Mouse (Mus musculus): Measurements from ENCODE around the gene Hoxb13. TPM values are rescaled to one million over a fixed set of nuclear protein-coding genes. Genes with fewer than 3 reads are reported as not detected.

The Hoxb13 gene
- polyA plus RNA-seq, 2 experiments: not detected

GRCm38 (mm10) chr11:96169016-96169415 lies 25.1 kb upstream of the Hoxb13 start:
- Histone ChIP-seq H3K27me3 (ENCODE audit: control insufficient read depth, insufficient read depth, low read length) (peaks cover 63% of the 10 kb centered on the region), H3K9me3 (ENCODE audit: control insufficient read depth, low read length) (no peaks in the 10 kb centered on the region), H3K36me3 (replicated peaks; ENCODE audit: control insufficient read depth, insufficient read depth, low read depth) (no peaks in the 10 kb centered on the region), H3K4me3 (ENCODE audit: insufficient read depth in 1 of 2, low read depth in 2 of 2, low read length in 2 of 2) (no peak overlapping the region), H3K27ac (no peak overlapping the region), H3K4me2 (ENCODE audit: low read depth) (no peak overlapping the region), H3K9ac (replicated peaks) (no peak overlapping the region), H3K4me1 (replicated peaks; ENCODE audit: control insufficient read depth in 2 of 2, insufficient read depth in 2 of 2, low read length in 1 of 2) (no peaks in the 10 kb centered on the region; a peak in 1 of 4 replicates)
- DNase-seq (ENCODE audit: low read depth in 3 of 3, low spot score in 3 of 3) (no peak), ATAC-seq (ENCODE audit: insufficient read depth) (no peak)
- TF ChIP-seq CTCF (IDR thresholded peaks at IDR 0.05; ENCODE audit: low read depth) (no peak), EP300 (IDR thresholded peaks at IDR 0.05; ENCODE audit: low read depth) (no peak)
- WGBS (ENCODE audit: insufficient replicate concordance): 11% methylated on average over 7 of the region's 7 CpGs

DNA sequence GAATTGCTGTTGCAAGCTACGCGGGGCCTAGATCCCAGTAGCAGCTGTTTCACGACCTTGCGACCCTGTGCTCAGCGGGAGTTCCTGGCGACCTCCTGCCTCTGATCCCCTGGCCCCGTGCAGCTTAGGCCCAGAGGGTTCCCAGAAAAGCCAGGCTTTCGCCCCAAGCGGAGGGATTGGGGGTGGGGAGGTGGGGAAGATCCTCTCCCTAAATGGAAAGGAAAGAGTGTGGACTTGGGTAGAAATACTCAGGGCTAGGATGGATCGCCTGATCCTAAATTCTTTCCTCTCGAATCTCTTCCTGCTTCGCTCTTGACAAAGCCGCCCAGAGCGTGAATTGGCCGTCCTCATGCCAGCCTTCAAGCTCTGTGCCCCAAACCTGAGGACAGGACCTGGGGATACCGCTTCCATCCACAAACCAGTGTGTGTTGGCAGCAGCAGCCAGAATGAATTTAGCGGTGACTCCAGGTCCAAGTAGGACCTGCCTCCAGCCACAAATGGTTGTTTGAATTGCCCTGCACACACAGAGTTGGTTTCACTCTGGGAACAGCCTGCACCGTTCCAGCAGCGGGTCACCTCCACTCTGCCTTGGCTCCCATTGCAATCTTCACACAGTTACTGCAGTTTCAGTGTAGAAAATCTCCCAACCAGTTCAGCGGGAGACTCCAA lies 23.3 kb upstream of the Hoxb13 start:
- ATAC-seq (ENCODE audit: insufficient read depth): no peak
- no peaks in the 10 kb centered on the region; a peak in 1 of 4 replicates for H3K4me1 ChIP-seq (replicated peaks; ENCODE audit: control insufficient read depth in 2 of 2, insufficient read depth in 2 of 2, low read length in 1 of 2)
- WGBS (ENCODE audit: insufficient replicate concordance): 4% methylated on average over 20 of the region's 20 CpGs

DNA sequence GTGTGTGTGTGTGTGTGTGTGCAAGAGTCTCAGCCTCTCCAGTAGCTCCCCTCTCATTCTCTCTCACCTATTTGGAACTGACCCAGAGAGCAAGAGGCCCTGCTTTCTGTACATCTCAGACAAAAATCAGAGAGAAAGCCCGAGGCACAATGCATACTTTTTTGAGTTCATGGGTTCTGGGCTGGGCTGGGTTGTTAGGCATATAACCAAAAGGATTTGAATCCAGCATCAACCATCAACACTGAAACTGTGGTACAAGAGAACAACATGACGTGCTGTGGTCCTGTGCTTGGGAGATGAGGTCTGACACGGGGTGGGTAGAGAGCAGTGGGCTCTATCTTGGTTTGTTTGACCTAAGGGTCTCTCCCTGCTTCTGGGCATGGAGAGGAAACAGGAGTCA lies 22.5 kb upstream of the Hoxb13 start:
- Histone ChIP-seq H3K4me1 (replicated peaks; ENCODE audit: control insufficient read depth in 2 of 2, insufficient read depth in 2 of 2, low read length in 1 of 2) (no peaks in the 10 kb centered on the region), H3K9me3 (ENCODE audit: control insufficient read depth, low read length) (no peaks in the 10 kb centered on the region), H3K27me3 (ENCODE audit: control insufficient read depth, insufficient read depth, low read length) (peaks cover 86% of the 10 kb centered on the region), H3K4me2 (ENCODE audit: low read depth) (no peak overlapping the region), H3K27ac (no peak overlapping the region), H3K9ac (replicated peaks) (no peak overlapping the region), H3K36me3 (replicated peaks; ENCODE audit: control insufficient read depth, insufficient read depth, low read depth) (no peaks in the 10 kb centered on the region), H3K4me3 (ENCODE audit: insufficient read depth in 1 of 2, low read depth in 2 of 2, low read length in 2 of 2) (no peak overlapping the region)
- 7% methylated on average over 3 of the region's 3 CpGs for WGBS (ENCODE audit: insufficient replicate concordance)
- ATAC-seq (ENCODE audit: insufficient read depth) (no peak), DNase-seq (ENCODE audit: low read depth in 3 of 3, low spot score in 3 of 3) (no peak)
- TF ChIP-seq CTCF (IDR thresholded peaks at IDR 0.05; ENCODE audit: low read depth) (no peak), EP300 (IDR thresholded peaks at IDR 0.05; ENCODE audit: low read depth) (no peak)

More for the DNA sequence above, 23.3 kb upstream of the Hoxb13 start:
- no peak overlapping the region for H3K4me2 ChIP-seq (ENCODE audit: low read depth)
- H3K27me3 ChIP-seq (ENCODE audit: control insufficient read depth, insufficient read depth, low read length): peaks cover 79% of the 10 kb centered on the region
- no peak overlapping the region for H3K27ac ChIP-seq
- H3K9me3 ChIP-seq (ENCODE audit: control insufficient read depth, low read length): no peaks in the 10 kb centered on the region
- no peak overlapping the region for H3K9ac ChIP-seq (replicated peaks)
- no peaks in the 10 kb centered on the region for H3K36me3 ChIP-seq (replicated peaks; ENCODE audit: control insufficient read depth, insufficient read depth, low read depth)
- TF ChIP-seq CTCF (IDR thresholded peaks at IDR 0.05; ENCODE audit: low read depth) (no peak), EP300 (IDR thresholded peaks at IDR 0.05; ENCODE audit: low read depth) (no peak)
- no peak overlapping the region for H3K4me3 ChIP-seq (ENCODE audit: insufficient read depth in 1 of 2, low read depth in 2 of 2, low read length in 2 of 2)
- no peak for DNase-seq (ENCODE audit: low read depth in 3 of 3, low spot score in 3 of 3)

DNA sequence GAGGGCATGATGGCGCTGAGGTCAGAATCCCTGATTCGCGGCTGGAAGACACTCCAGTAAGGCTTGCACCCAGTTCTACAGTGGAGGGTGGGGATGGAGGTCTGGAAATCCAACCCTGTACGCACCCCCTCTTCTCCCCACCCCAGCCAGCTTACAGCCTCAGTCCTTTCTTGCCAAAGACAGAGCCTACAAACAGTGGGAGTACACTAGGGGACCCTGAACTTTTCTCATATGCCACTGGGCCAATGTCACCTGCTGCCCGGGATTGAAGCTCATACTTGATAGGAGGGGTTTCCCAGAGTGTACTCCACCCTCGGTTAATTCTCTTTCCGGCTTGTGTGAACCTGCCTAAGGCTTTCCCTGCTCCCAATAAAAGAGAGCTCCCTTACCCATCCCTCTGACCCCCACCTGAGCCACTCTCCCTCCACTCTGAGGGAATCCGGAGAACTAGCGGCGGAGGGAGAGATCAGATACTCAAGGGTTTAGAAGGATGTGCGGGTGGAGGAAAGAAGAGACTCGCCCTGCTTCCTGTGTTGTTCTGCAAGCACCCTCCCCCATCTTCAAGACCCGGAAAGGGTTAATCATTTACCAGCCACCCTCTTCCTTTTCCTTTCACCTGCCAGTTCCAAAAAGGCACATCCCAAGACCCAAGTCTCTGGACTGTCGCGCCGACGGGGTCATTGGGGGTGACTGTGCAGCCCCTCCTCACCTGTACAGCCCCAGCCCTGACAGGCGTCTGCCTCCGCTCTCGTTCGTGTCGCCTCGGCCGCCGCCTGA lies 21.4 kb upstream of the Hoxb13 start:
- DNase-seq (ENCODE audit: low read depth in 3 of 3, low spot score in 3 of 3) (no peak), ATAC-seq (ENCODE audit: insufficient read depth) (no peak)
- no peak for TF ChIP-seq CTCF (IDR thresholded peaks at IDR 0.05; ENCODE audit: low read depth)
- no peak for TF ChIP-seq EP300 (IDR thresholded peaks at IDR 0.05; ENCODE audit: low read depth)
- H3K27me3 ChIP-seq (ENCODE audit: control insufficient read depth, insufficient read depth, low read length): peaks cover 97% of the 10 kb centered on the region
- H3K27ac ChIP-seq: no peak overlapping the region
- H3K9ac ChIP-seq (replicated peaks): no peak overlapping the region
- H3K9me3 ChIP-seq (ENCODE audit: control insufficient read depth, low read length): no peaks in the 10 kb centered on the region
- H3K4me2 ChIP-seq (ENCODE audit: low read depth): no peak overlapping the region
- no peaks in the 10 kb centered on the region for H3K36me3 ChIP-seq (replicated peaks; ENCODE audit: control insufficient read depth, insufficient read depth, low read depth)
- WGBS (ENCODE audit: insufficient replicate concordance): 1% methylated on average over 25 of the region's 25 CpGs
- H3K4me1 ChIP-seq (replicated peaks; ENCODE audit: control insufficient read depth in 2 of 2, insufficient read depth in 2 of 2, low read length in 1 of 2): no peaks in the 10 kb centered on the region
- no peak overlapping the region for H3K4me3 ChIP-seq (ENCODE audit: insufficient read depth in 1 of 2, low read depth in 2 of 2, low read length in 2 of 2)

DNA sequence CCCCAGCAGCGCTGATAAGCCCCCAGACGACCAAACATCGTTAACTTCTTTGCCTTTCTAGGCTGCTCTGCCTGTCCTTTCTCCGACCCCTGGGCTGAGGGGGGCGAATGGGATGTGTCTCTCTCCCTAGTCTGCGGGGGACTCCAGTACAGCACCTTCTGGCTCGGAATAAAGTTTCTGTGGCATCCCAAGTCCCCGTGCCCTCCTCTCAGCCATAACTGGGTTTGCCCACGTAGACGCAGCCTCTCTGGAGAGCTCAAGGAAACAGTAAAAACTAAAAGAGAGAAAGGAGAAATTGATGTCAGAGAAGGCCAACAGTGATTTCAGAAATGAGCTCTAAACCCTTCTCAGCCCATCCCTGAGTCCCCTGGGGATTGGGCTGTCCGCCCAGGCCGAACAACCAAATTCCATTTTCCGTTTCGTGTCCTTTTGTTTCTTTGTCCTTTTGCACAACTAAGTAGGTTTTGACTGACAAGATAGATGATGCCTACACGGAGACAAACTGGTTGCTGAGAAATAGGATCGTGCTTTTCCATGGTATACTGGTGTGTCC lies 20.8 kb upstream of the Hoxb13 start:
- ATAC-seq (ENCODE audit: insufficient read depth): no peak

More for the DNA sequence above, 20.8 kb upstream of the Hoxb13 start:
- Histone ChIP-seq H3K9ac (replicated peaks) (no peak overlapping the region), H3K27ac (no peak overlapping the region), H3K36me3 (replicated peaks; ENCODE audit: control insufficient read depth, insufficient read depth, low read depth) (no peaks in the 10 kb centered on the region), H3K9me3 (ENCODE audit: control insufficient read depth, low read length) (no peaks in the 10 kb centered on the region), H3K27me3 (ENCODE audit: control insufficient read depth, insufficient read depth, low read length) (peaks cover 98% of the 10 kb centered on the region), H3K4me3 (ENCODE audit: insufficient read depth in 1 of 2, low read depth in 2 of 2, low read length in 2 of 2) (no peak overlapping the region), H3K4me2 (ENCODE audit: low read depth) (no peak overlapping the region), H3K4me1 (replicated peaks; ENCODE audit: control insufficient read depth in 2 of 2, insufficient read depth in 2 of 2, low read length in 1 of 2) (no peaks in the 10 kb centered on the region)
- 1% methylated on average over 16 of the region's 16 CpGs for WGBS (ENCODE audit: insufficient replicate concordance)
- DNase-seq (ENCODE audit: low read depth in 3 of 3, low spot score in 3 of 3): no peak
- TF ChIP-seq EP300 (IDR thresholded peaks at IDR 0.05; ENCODE audit: low read depth) (no peak), CTCF (IDR thresholded peaks at IDR 0.05; ENCODE audit: low read depth) (no peak)
